Mouse (Mus musculus): ENCODE results near the gene Mdm1. TPM values are rescaled to one million over a fixed set of nuclear protein-coding genes. Genes with fewer than 3 reads are reported as not detected.

Gene Mdm1
- polyA plus RNA-seq, 1 experiment from 2014 or later, result 26.7 TPM

GRCm38 (mm10) chr10:118103906-118104305 is 37.7 kb upstream of the Mdm1 start:
- Histone ChIP-seq H3K9ac (replicated peaks; ENCODE audit: low read length) (no peak overlapping the region), H3K4me1 (ENCODE audit: insufficient read depth, low read length) (0 out of 2 replicates have a peak, but pooled peaks cover 3% of the 10 kb centered on the region), H3K27me3 (ENCODE audit: insufficient read depth, low read length) (peaks cover 14% of the 10 kb centered on the region), H3K36me3 (ENCODE audit: insufficient read depth, low read length) (no peaks in the 10 kb centered on the region), H3K9me3 (ENCODE audit: low read length) (no peaks in the 10 kb centered on the region), H3K27ac (ENCODE audit: low read length) (no peak overlapping the region), H3K4me3 (ENCODE audit: low read length) (no peak overlapping the region), H3K4me2 (replicated peaks; ENCODE audit: low read depth, low read length) (no peak overlapping the region)
- WGBS, result 82% methylated on average over 10 of the region's 10 CpGs
- ATAC-seq (ENCODE audit: low FRiP score, low TSS enrichment), result no peak

GRCm38 (mm10) chr10:118107031-118107430 is 34.6 kb upstream of the Mdm1 start:
- Histone ChIP-seq H3K36me3 (ENCODE audit: insufficient read depth, low read length) (no peaks in the 10 kb centered on the region), H3K4me1 (ENCODE audit: insufficient read depth, low read length) (peaks cover 18% of the 10 kb centered on the region), H3K4me3 (ENCODE audit: low read length) (no peak overlapping the region), H3K4me2 (replicated peaks; ENCODE audit: low read depth, low read length) (no peak overlapping the region), H3K27ac (ENCODE audit: low read length) (no peak overlapping the region), H3K9me3 (ENCODE audit: low read length) (no peaks in the 10 kb centered on the region), H3K9ac (replicated peaks; ENCODE audit: low read length) (no peak overlapping the region), H3K27me3 (ENCODE audit: insufficient read depth, low read length) (peaks cover 14% of the 10 kb centered on the region)
- ATAC-seq (ENCODE audit: low FRiP score, low TSS enrichment), result no peak
- 69% methylated on average over 9 of the region's 9 CpGs for WGBS

GRCm38 (mm10) chr10:118110006-118110920 is 31.3 kb upstream of the Mdm1 start:
- no peaks in the 10 kb centered on the region for H3K36me3 ChIP-seq (ENCODE audit: insufficient read depth, low read length)
- no peak overlapping the region; the same call in 1 of the 2 replicates for H3K9ac ChIP-seq (replicated peaks; ENCODE audit: low read length)
- H3K9me3 ChIP-seq (ENCODE audit: low read length), result no peaks in the 10 kb centered on the region
- H3K27me3 ChIP-seq (ENCODE audit: insufficient read depth, low read length), result peaks cover 17% of the 10 kb centered on the region
- 0 out of 2 replicates have a peak overlapping the region, but pooled peaks have one; percentile 15 for H3K4me2 ChIP-seq (replicated peaks; ENCODE audit: low read depth, low read length)
- peak overlapping the region; percentile 7; the same call in 1 of the 2 replicates for H3K27ac ChIP-seq (ENCODE audit: low read length)
- no peak overlapping the region for H3K4me3 ChIP-seq (ENCODE audit: low read length)
- ATAC-seq (ENCODE audit: low FRiP score, low TSS enrichment), result peak; percentile 94
- 7% methylated on average over 8 of the region's 8 CpGs for WGBS
- H3K4me1 ChIP-seq (ENCODE audit: insufficient read depth, low read length), result peaks cover 18% of the 10 kb centered on the region

GRCm38 (mm10) chr10:118110921-118111301 is 30.7 kb upstream of the Mdm1 start:
- H3K9ac ChIP-seq (replicated peaks; ENCODE audit: low read length), result no peak overlapping the region
- H3K4me2 ChIP-seq (replicated peaks; ENCODE audit: low read depth, low read length), result no peak overlapping the region
- H3K9me3 ChIP-seq (ENCODE audit: low read length), result no peaks in the 10 kb centered on the region
- 0 out of 2 replicates have a peak overlapping the region, but pooled peaks have one; percentile 15 for H3K27ac ChIP-seq (ENCODE audit: low read length)
- ATAC-seq (ENCODE audit: low FRiP score, low TSS enrichment), result no peak
- H3K36me3 ChIP-seq (ENCODE audit: insufficient read depth, low read length), result no peaks in the 10 kb centered on the region
- peaks cover 18% of the 10 kb centered on the region for H3K4me1 ChIP-seq (ENCODE audit: insufficient read depth, low read length)
- WGBS, result 47% methylated on average over 7 of the region's 7 CpGs
- peaks cover 12% of the 10 kb centered on the region for H3K27me3 ChIP-seq (ENCODE audit: insufficient read depth, low read length)
- no peak overlapping the region for H3K4me3 ChIP-seq (ENCODE audit: low read length)

- ATAC-seq (ENCODE audit: low FRiP score, low TSS enrichment), result no peak
- no peaks in the 10 kb centered on the region for H3K9me3 ChIP-seq (ENCODE audit: low read length)
Measured at GRCm38 (mm10) chr10:118111621-118112020, 30.0 kb upstream of the Mdm1 start.

GRCm38 (mm10) chr10:118112294-118112893 is 29.2 kb upstream of the Mdm1 start:
- Histone ChIP-seq H3K4me1 (ENCODE audit: insufficient read depth, low read length) (peaks cover 18% of the 10 kb centered on the region), H3K9me3 (ENCODE audit: low read length) (no peaks in the 10 kb centered on the region), H3K4me2 (replicated peaks; ENCODE audit: low read depth, low read length) (no peak overlapping the region), H3K27ac (ENCODE audit: low read length) (no peak overlapping the region), H3K9ac (replicated peaks; ENCODE audit: low read length) (no peak overlapping the region), H3K27me3 (ENCODE audit: insufficient read depth, low read length) (peaks cover 3% of the 10 kb centered on the region; the same call in 1 of the 2 replicates), H3K36me3 (ENCODE audit: insufficient read depth, low read length) (no peaks in the 10 kb centered on the region), H3K4me3 (ENCODE audit: low read length) (no peak overlapping the region)
- no peak for ATAC-seq (ENCODE audit: low FRiP score, low TSS enrichment)
- 63% methylated on average over 11 of the region's 11 CpGs for WGBS

More at GRCm38 (mm10) chr10:118111621-118112020, 30.0 kb upstream of the Mdm1 start:
- Histone ChIP-seq H3K4me1 (ENCODE audit: insufficient read depth, low read length) (peaks cover 18% of the 10 kb centered on the region), H3K27me3 (ENCODE audit: insufficient read depth, low read length) (peaks cover 7% of the 10 kb centered on the region; the same call in 1 of the 2 replicates), H3K36me3 (ENCODE audit: insufficient read depth, low read length) (no peaks in the 10 kb centered on the region), H3K27ac (ENCODE audit: low read length) (no peak overlapping the region), H3K4me3 (ENCODE audit: low read length) (no peak overlapping the region), H3K9ac (replicated peaks; ENCODE audit: low read length) (no peak overlapping the region), H3K4me2 (replicated peaks; ENCODE audit: low read depth, low read length) (no peak overlapping the region)
- WGBS, result 23% methylated on average over 7 of the region's 7 CpGs

- no peak for ATAC-seq (ENCODE audit: low FRiP score, low TSS enrichment)
- no peak overlapping the region for H3K4me3 ChIP-seq (ENCODE audit: low read length)
- H3K4me1 ChIP-seq (ENCODE audit: insufficient read depth, low read length), result peaks cover 18% of the 10 kb centered on the region
- H3K4me2 ChIP-seq (replicated peaks; ENCODE audit: low read depth, low read length), result no peak overlapping the region
- no peak overlapping the region for H3K27ac ChIP-seq (ENCODE audit: low read length)
- no peak overlapping the region for H3K9ac ChIP-seq (replicated peaks; ENCODE audit: low read length)
- 51% methylated on average over 9 of the region's 9 CpGs for WGBS
- no peaks in the 10 kb centered on the region for H3K36me3 ChIP-seq (ENCODE audit: insufficient read depth, low read length)
- no peaks in the 10 kb centered on the region for H3K9me3 ChIP-seq (ENCODE audit: low read length)
- peaks cover 3% of the 10 kb centered on the region; the same call in 1 of the 2 replicates for H3K27me3 ChIP-seq (ENCODE audit: insufficient read depth, low read length)
Measured at GRCm38 (mm10) chr10:118113256-118113682, 28.3 kb upstream of the Mdm1 start.

- H3K27ac ChIP-seq (ENCODE audit: low read length), result no peak overlapping the region
- no peak overlapping the region for H3K4me3 ChIP-seq (ENCODE audit: low read length)
- no peaks in the 10 kb centered on the region for H3K36me3 ChIP-seq (ENCODE audit: insufficient read depth, low read length)
- H3K9me3 ChIP-seq (ENCODE audit: low read length), result no peaks in the 10 kb centered on the region
- H3K4me1 ChIP-seq (ENCODE audit: insufficient read depth, low read length), result peaks cover 18% of the 10 kb centered on the region
- 100% methylated on average over 1 of the region's 1 CpGs for WGBS
- H3K27me3 ChIP-seq (ENCODE audit: insufficient read depth, low read length), result peaks cover 3% of the 10 kb centered on the region; the same call in 1 of the 2 replicates
- no peak overlapping the region for H3K9ac ChIP-seq (replicated peaks; ENCODE audit: low read length)
- no peak for ATAC-seq (ENCODE audit: low FRiP score, low TSS enrichment)
- H3K4me2 ChIP-seq (replicated peaks; ENCODE audit: low read depth, low read length), result no peak overlapping the region
Measured at GRCm38 (mm10) chr10:118114271-118114670, 27.3 kb upstream of the Mdm1 start.

- Histone ChIP-seq H3K4me2 (replicated peaks; ENCODE audit: low read depth, low read length) (no peak overlapping the region), H3K4me1 (ENCODE audit: insufficient read depth, low read length) (0 out of 2 replicates have a peak, but pooled peaks cover 6% of the 10 kb centered on the region), H3K9me3 (ENCODE audit: low read length) (no peaks in the 10 kb centered on the region), H3K4me3 (ENCODE audit: low read length) (no peak overlapping the region), H3K27ac (ENCODE audit: low read length) (no peak overlapping the region), H3K27me3 (ENCODE audit: insufficient read depth, low read length) (peaks cover 3% of the 10 kb centered on the region; the same call in 1 of the 2 replicates), H3K9ac (replicated peaks; ENCODE audit: low read length) (no peak overlapping the region), H3K36me3 (ENCODE audit: insufficient read depth, low read length) (no peaks in the 10 kb centered on the region)
- 89% methylated on average over 2 of the region's 2 CpGs for WGBS
- ATAC-seq (ENCODE audit: low FRiP score, low TSS enrichment), result no peak
Measured at GRCm38 (mm10) chr10:118116456-118116855, 25.2 kb upstream of the Mdm1 start.
